Mouse (Mus musculus): ENCODE measurements at regions not wholly inside any gene's neighbourhood (a gene's known extent, or its start where the extent isn't known, plus 50 kb on each side); places are given as distances from the start of the nearest gene placed in this dataset.

GRCm38 (mm10) chr9:67117639-67118038 lies 68.4 kb upstream of the Tpm1 start:
- no peak for DNase-seq (ENCODE audit: low spot score in 2 of 2)

- DNase-seq (ENCODE audit: low spot score in 2 of 2): no peak
These were observed 66.8 kb upstream of the Tpm1 start for GRCm38 (mm10) chr9:67115991-67116390.

DNA sequence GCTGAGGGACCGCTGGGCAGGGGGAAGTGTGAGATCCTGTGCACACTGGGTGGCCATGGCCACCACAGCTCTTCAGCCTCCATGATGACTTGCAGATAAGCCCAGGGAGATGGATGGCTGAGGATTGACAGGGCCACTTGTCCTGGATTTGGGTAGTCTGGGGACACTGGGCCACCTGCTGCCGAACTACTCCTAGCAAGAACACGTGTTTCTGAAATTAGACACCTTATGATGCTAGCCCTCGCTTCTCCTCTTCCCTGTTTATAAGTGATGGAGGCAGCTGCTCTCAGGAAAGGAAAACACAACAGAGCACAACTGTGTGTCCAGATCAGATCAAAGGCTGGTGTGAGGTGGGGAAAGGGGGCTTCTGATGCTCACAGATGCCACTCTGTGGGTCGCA lies 64.9 kb upstream of the Tpm1 start:
- DNase-seq (ENCODE audit: low spot score in 2 of 2): peak; percentile 65 to 77

DNA sequence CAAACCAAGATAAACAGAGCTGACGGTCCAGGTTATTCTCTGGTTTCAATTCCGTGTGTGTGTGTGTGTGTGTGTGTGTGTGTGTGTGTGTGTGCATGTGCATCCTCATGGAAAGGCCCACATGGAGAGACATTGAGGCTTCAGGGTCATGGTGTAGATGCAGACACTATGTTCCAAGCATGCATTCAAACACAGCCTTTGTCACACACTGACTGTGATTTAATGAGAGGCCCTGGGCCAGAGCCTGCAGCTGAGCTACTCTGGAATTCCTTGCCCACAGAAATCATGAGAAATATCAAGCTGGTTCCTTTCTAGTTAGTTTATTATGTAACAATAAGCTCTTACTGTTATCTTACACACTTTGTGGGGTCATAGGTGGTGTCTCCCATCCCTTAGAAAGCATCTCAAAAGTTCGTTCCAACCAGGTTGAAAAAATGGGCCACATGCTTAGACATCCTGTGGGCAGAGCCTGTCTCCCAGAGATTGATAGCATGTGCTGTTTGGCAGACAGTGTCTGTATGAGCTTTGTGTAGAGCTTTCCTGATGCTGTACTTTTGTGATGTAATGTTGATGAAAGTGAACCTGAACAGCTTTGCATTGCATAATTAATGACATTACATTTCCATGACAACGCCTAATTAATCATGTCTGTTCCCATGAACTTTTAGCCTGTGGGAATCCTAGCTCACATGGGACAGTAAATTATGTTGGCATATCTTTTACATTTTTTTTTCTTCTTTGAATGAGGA lies 62.8 kb upstream of the Tpm1 start:
- no peak for DNase-seq (ENCODE audit: low spot score in 2 of 2)

GRCm38 (mm10) chr9:67107938-67108337 lies 58.7 kb upstream of the Tpm1 start:
- DNase-seq (ENCODE audit: low spot score in 2 of 2): no peak

DNA sequence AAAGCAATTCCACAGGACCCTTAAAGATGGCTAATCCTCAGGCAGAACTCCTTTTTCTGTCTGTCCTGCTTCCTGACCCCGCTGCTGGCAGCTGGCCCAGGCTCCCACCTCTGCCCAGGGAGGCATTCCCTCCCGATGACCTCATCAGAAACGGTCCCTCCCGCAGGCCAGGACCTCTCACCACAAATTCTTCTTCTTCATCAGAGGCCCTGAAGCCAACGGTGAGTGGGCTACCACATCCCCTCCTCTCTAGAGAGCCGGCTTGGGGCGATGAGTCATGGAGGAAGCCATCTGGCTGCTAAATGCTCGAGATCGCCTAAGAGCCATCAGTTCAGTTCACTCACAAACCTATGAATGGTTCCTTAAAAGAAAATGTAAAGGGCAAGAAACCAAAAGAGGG lies 56.7 kb upstream of the Tpm1 start:
- DNase-seq (ENCODE audit: low spot score in 2 of 2): no peak

- DNase-seq (ENCODE audit: low spot score in 2 of 2): no peak
These were observed 56.0 kb upstream of the Tpm1 start for GRCm38 (mm10) chr9:67105216-67105615.

DNA sequence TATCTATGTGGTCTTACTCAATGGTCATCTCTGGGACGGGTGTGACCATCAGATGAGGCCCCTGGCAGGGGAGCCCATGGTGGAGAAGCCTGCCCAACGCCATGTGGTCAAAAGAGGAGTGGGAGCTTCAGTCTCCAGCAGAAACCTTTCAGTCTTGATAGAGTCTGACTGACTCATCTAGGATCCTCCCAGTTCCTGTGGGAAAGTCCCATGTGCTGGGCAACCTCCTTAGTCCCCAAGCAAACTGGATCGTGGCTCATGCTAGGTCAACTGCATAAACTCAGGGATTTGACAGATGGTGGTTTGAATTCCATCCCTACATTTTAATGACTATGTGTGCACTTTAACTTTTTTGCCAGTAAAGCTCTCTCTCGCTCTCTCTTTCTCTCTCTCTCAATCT lies 55.4 kb upstream of the Tpm1 start:
- DNase-seq (ENCODE audit: low spot score in 2 of 2): no peak

DNA sequence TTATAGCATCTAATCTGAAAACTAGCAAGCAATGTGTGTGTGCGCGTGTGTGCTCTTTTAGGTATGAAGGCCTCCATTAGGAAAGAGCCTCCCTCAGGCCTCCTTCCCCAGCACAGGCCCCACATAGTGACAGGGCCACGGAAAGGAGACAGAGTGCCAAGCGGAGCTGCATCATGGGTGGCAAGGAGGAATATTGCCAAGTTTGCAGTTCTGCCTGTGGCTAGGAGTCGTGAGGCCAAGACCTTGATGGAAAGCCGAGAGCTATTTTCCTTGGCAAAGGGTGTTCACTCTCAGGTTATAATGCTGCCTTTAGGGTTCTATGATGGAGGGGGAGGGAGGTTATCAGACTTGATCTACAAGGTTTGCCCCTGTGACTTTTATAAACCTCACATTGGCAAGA lies 53.4 kb upstream of the Tpm1 start:
- DNase-seq (ENCODE audit: low spot score in 2 of 2): no peak

DNA sequence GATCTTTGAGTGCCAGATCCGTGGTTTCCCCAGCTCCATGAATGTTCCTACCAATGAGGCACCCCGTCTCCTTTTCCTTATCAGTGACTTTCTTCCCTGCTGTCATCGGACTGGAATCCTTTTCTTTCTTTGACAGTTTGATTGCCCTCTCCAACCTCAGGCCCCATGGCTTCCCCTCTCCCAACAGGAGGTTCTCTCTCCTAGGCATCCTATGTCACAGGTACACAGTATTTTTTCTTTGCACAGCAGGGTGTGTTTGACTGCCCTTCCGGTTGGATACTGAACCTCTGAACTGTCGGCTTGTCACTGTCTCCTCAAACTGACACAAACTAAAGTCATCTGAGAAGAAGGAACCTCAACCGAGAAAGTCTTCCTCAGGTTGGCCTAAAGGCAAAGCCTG lies 50.3 kb upstream of the Tpm1 start:
- no peak for DNase-seq (ENCODE audit: low spot score in 2 of 2)

Measured in gastrocnemius, adult 8-10 months (tissue).